Mouse (Mus musculus): ENCODE results near the gene Trim28. TPM values are rescaled to one million over a fixed set of nuclear protein-coding genes. Genes with fewer than 3 reads are reported as not detected.

Trim28 gene
- total and polyA plus RNA-seq, 2 experiments from 2014 or later = 69.9 to 309 TPM

DNA sequence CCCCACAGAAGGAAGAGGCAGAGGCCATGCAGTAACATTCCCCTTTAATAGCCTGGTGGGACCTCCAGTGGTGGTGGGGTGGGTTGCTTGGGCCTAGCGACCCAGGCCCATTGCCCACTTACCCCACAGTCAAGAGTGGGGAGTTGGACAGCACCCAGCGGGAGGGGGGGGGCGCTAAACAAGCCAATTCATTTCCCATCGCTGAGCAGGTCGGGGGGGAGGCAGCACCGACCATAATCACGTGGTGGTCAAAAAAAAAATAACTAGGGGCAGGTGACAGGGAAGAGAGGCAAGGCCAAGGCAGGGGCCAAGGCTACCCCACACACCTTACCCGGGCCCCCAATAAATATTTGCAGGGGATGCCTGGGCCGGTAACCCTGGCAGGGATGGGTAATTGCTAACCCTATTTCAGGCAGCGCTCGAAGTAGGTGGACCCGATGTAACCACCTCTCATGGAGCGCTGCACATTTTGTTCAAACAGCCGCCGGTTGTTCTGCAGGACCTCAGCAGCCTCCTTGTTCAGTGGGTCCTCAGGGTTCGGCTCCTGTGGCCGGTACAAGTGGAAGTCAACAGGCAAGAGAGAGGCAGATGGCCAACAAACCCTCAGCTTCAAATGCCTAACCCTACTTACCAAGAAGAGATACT is 36.4 kb downstream of the Trim28 start:
- H3K9ac ChIP-seq (replicated peaks; ENCODE audit: low read depth, low read length) = no peak overlapping the region
- peaks cover 32% of the 10 kb centered on the region for H3K4me1 ChIP-seq (ENCODE audit: control insufficient read depth, insufficient read depth)
- no peak overlapping the region for H3K4me3 ChIP-seq (ENCODE audit: low read depth, low read length)
- TF ChIP-seq CTCF (IDR thresholded peaks at IDR 0.05; ENCODE audit: low read depth) (no peak), EP300 (IDR thresholded peaks at IDR 0.05; ENCODE audit: low read depth) (no peak)
- no peak for DNase-seq (ENCODE audit: low spot score)
- H3K36me3 ChIP-seq (replicated peaks; ENCODE audit: control insufficient read depth, insufficient read depth, low read length) = peaks cover 35% of the 10 kb centered on the region
- H3K27me3 ChIP-seq (ENCODE audit: control insufficient read depth, insufficient read depth, low read length) = no peaks in the 10 kb centered on the region
- H3K27ac ChIP-seq (ENCODE audit: low read depth) = peak overlapping the region; percentile 94; the same call in 1 of the 2 replicates
- no peaks in the 10 kb centered on the region for H3K9me3 ChIP-seq (replicated peaks; ENCODE audit: control insufficient read depth, low read length)
- H3K4me2 ChIP-seq (ENCODE audit: low read depth, low read length) = peak overlapping the region; percentile 92; the same call in 1 of the 2 replicates
- 88% methylated on average over 17 of the region's 17 CpGs for WGBS
- no peak for ATAC-seq (ENCODE audit: insufficient read depth, low read depth)

- peaks cover 21% of the 10 kb centered on the region for H3K36me3 ChIP-seq (replicated peaks; ENCODE audit: control insufficient read depth, insufficient read depth, low read length)
- ATAC-seq (ENCODE audit: insufficient read depth, low read depth) (no peak), DNase-seq (ENCODE audit: low spot score) (no peak)
- peak overlapping the region; percentile 100 for H3K27ac ChIP-seq (ENCODE audit: low read depth)
- no peaks in the 10 kb centered on the region; the same call in 1 of the 2 replicates for H3K27me3 ChIP-seq (ENCODE audit: control insufficient read depth, insufficient read depth, low read length)
- no peaks in the 10 kb centered on the region for H3K9me3 ChIP-seq (replicated peaks; ENCODE audit: control insufficient read depth, low read length)
- H3K9ac ChIP-seq (replicated peaks; ENCODE audit: low read depth, low read length) = peak overlapping the region; percentile 98
- peaks cover 32% of the 10 kb centered on the region for H3K4me1 ChIP-seq (ENCODE audit: control insufficient read depth, insufficient read depth)
- 17% methylated on average over 4 of the region's 4 CpGs for WGBS
- H3K4me2 ChIP-seq (ENCODE audit: low read depth, low read length) = peak overlapping the region; percentile 87
- TF ChIP-seq CTCF (IDR thresholded peaks at IDR 0.05; ENCODE audit: low read depth) (no peak), EP300 (IDR thresholded peaks at IDR 0.05; ENCODE audit: low read depth) (no peak)
- H3K4me3 ChIP-seq (ENCODE audit: low read depth, low read length) = peak overlapping the region; percentile 92
These were observed 37.9 kb downstream of the Trim28 start for GRCm38 (mm10) chr7:13036806-13037205.

DNA sequence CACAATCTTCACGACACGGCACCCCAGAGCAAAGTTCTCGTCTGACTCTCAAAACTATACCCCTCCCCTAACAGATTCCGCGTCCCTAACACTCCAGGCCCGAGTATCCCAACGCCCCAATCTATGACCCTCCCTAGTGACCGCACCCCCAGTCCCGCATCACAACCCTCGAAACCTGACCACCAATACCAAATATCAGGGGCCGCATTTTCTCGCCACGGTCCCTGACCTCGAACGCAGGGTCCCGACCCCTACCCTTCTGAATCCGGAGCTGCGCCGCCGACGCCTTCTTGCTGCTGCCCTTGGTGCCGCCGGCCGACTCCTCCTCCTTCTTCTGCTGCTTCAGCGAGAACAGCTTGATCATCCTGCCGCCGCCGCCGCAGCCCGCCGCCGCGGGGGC is 38.5 kb downstream of the Trim28 start:
- peaks cover 15% of the 10 kb centered on the region for H3K36me3 ChIP-seq (replicated peaks; ENCODE audit: control insufficient read depth, insufficient read depth, low read length)
- peaks cover 32% of the 10 kb centered on the region for H3K4me1 ChIP-seq (ENCODE audit: control insufficient read depth, insufficient read depth)
- ATAC-seq (ENCODE audit: insufficient read depth, low read depth) (no peak), DNase-seq (ENCODE audit: low spot score) (no peak)
- H3K4me3 ChIP-seq (ENCODE audit: low read depth, low read length) = peak overlapping the region; percentile 92
- under 1% methylated on average over 32 of the region's 33 CpGs for WGBS
- H3K27ac ChIP-seq (ENCODE audit: low read depth) = peak overlapping the region; percentile 100
- no peaks in the 10 kb centered on the region for H3K9me3 ChIP-seq (replicated peaks; ENCODE audit: control insufficient read depth, low read length)
- TF ChIP-seq CTCF (IDR thresholded peaks at IDR 0.05; ENCODE audit: low read depth) (no peak), EP300 (IDR thresholded peaks at IDR 0.05; ENCODE audit: low read depth) (no peak)
- H3K27me3 ChIP-seq (ENCODE audit: control insufficient read depth, insufficient read depth, low read length) = no peaks in the 10 kb centered on the region; the same call in 1 of the 2 replicates
- peak overlapping the region; percentile 98 for H3K9ac ChIP-seq (replicated peaks; ENCODE audit: low read depth, low read length)
- H3K4me2 ChIP-seq (ENCODE audit: low read depth, low read length) = peak overlapping the region; percentile 87

- under 1% methylated on average over 65 of the region's 65 CpGs for whole genome bisulfite sequencing
- DNase-seq (ENCODE audit: low spot score) = peak; percentile 95
These were observed 39.1 kb downstream of the Trim28 start, which contains the start of gene Ube2m for GRCm38 (mm10) chr7:13037901-13038555. Gene Ube2m, minus strand, starts transcription at chr7:13038275.

GRCm38 (mm10) chr7:13038621-13039169 is 39.8 kb downstream of the Trim28 start:
- 9% methylated on average over 15 of the region's 15 CpGs for WGBS

More at GRCm38 (mm10) chr7:13037901-13038555, 39.1 kb downstream of the Trim28 start, which contains the start of gene Ube2m:
- Histone ChIP-seq H3K4me1 (ENCODE audit: control insufficient read depth, insufficient read depth) (peaks cover 32% of the 10 kb centered on the region), H3K9ac (replicated peaks; ENCODE audit: low read depth, low read length) (peak within 1 kb of the TSS; percentile 98), H3K36me3 (replicated peaks; ENCODE audit: control insufficient read depth, insufficient read depth, low read length) (peaks cover 8% of the 10 kb centered on the region), H3K9me3 (replicated peaks; ENCODE audit: control insufficient read depth, low read length) (no peaks in the 10 kb centered on the region), H3K27me3 (ENCODE audit: control insufficient read depth, insufficient read depth, low read length) (peaks cover 3% of the 10 kb centered on the region; the same call in 1 of the 2 replicates), H3K4me3 (ENCODE audit: low read depth, low read length) (peak within 1 kb of the TSS; percentile 92), H3K4me2 (ENCODE audit: low read depth, low read length) (peak within 1 kb of the TSS; percentile 87), H3K27ac (ENCODE audit: low read depth) (peak within 1 kb of the TSS; percentile 100)
- TF ChIP-seq CTCF (IDR thresholded peaks at IDR 0.05; ENCODE audit: low read depth) (no peak), EP300 (IDR thresholded peaks at IDR 0.05; ENCODE audit: low read depth) (0 out of 2 replicates have a peak, but pooled peaks have one; percentile 24)
- peak; percentile 92 for ATAC-seq (ENCODE audit: insufficient read depth, low read depth)

More at GRCm38 (mm10) chr7:13038621-13039169, 39.8 kb downstream of the Trim28 start:
- H3K27ac ChIP-seq (ENCODE audit: low read depth) = peak overlapping the region; percentile 100
- H3K4me1 ChIP-seq (ENCODE audit: control insufficient read depth, insufficient read depth) = peaks cover 31% of the 10 kb centered on the region
- peak overlapping the region; percentile 87 for H3K4me2 ChIP-seq (ENCODE audit: low read depth, low read length)
- H3K4me3 ChIP-seq (ENCODE audit: low read depth, low read length) = peak overlapping the region; percentile 92
- H3K9me3 ChIP-seq (replicated peaks; ENCODE audit: control insufficient read depth, low read length) = no peaks in the 10 kb centered on the region
- ATAC-seq (ENCODE audit: insufficient read depth, low read depth) (no peak), DNase-seq (ENCODE audit: low spot score) (peak; percentile 39)
- peak overlapping the region; percentile 98 for H3K9ac ChIP-seq (replicated peaks; ENCODE audit: low read depth, low read length)
- peaks cover 10% of the 10 kb centered on the region for H3K27me3 ChIP-seq (ENCODE audit: control insufficient read depth, insufficient read depth, low read length)
- peaks cover 8% of the 10 kb centered on the region for H3K36me3 ChIP-seq (replicated peaks; ENCODE audit: control insufficient read depth, insufficient read depth, low read length)
- 0 out of 2 replicates have a peak, but pooled peaks have one; percentile 16 for TF ChIP-seq EP300 (IDR thresholded peaks at IDR 0.05; ENCODE audit: low read depth)
- TF ChIP-seq CTCF (IDR thresholded peaks at IDR 0.05; ENCODE audit: low read depth) = no peak
